Mouse (Mus musculus) frontal cortex, postnatal 10 days (tissue): ENCODE measurements around the gene Vmn2r63.
"Not testable (repeated sequence)": the region's sequence is repeated elsewhere in the genome, so short reads cannot be mapped to it uniquely, and the experiment has no call there.

Experiments
- DNase-seq, 2 experiments: peaks; one replicate each; pipeline ENCODE4 v3.0.0; 2022; ENCODE audit warnings: low spot score in 2 of 2, mixed read lengths in 1 of 2

The Vmn2r63 gene

DNA sequence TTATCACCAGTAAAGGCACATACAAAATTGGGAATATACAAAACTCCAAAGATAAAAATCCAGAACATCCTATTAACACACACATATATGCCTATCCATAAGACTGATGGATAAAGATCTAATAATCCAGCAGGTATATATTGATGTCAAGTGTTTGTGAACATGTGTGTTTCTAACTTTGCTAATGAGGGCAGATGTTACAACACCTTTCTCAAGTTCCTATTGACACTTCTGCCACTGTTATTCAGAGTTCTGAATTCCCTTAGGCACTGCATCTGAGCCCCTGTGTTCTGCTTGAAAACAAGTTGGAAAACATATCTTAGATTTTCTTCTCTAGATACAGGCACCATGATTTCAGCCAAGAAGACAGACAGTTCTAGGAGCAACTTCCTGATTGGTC, at the start of gene Vmn2r63:
Gene Vmn2r63 (minus strand): TSS at position 101 of the 400 bp plus-strand sequence.
- DNase-seq = not testable (repeated sequence)

- no peak for DNase-seq
These were observed 47.1 kb upstream of the Vmn2r63 start for GRCm38 (mm10) chr7:42980739-42981138.

- no peak for DNase-seq
These were observed 46.5 kb upstream of the Vmn2r63 start for GRCm38 (mm10) chr7:42980098-42980497.

GRCm38 (mm10) chr7:42965246-42965645, 31.6 kb upstream of the Vmn2r63 start:
- no peak for DNase-seq

- DNase-seq = not testable (repeated sequence)
These were observed 35.6 kb downstream of the Vmn2r63 start for GRCm38 (mm10) chr7:42898067-42898466.

DNA sequence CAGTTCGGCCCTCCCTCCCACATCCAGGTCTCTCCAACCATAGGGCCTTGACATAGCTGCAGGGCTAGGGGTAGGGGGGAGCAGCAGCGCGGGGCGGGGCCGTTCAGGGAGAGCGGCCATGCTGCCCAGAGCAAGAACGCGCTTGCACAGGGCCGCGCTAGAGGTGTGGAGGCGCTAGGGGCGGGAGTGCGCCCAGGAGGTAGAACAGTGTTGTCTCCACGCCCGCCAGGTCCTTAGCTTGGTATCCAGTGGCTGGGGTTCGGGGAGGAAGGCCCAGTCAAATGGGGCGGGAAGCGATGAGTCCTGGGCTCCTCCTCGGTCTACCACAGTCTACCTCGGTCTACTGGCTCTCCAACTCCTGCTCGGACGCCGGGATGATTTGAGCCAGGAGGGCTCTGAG, 55.5 kb downstream of the Vmn2r63 start:
- no peak for DNase-seq

DNA sequence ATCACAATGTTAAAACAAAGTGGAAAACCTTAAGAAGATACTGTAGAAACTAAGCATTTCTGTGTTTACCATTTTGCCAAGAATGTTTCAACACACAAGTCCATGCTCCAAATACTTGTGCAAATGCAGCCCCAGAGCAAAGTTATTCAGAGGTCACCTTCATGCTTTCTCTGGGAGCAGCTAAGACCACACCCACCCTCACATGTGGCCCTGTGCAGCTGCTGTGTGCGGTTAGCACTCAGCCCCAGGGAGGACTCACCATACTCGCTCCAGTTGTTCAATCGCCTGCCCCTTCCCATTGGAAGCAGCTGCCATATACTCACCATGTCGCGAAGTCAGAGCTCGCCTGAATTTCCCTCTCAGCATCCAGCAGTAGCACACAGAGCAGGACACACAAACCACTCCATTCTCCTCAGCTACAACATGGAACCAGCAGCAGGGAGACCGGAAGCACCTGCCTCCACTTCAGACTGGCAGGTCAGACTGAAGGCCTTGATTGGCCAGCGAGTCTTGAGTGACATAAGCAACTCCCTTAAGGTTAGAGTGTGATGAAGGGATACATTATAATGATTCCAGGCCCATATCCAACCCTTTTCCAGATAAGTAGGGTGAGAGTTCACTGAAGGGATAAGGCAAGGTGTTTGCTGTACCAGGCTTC, 66.7 kb downstream of the Vmn2r63 start, which contains the start of gene Gm2381:
Gene Gm2381 (minus strand): TSS at position 434 of the 658 bp plus-strand sequence.
- not testable (repeated sequence) for DNase-seq
